Mouse (Mus musculus) testis, adult 2 months (tissue): ENCODE data around the gene Tnfrsf1b.

Experiments
- CTCF ChIP-seq: fragments of 200-500 bp; IDR thresholded peaks from 2 replicates; pipeline ENCODE4 v1.5.1; 2012; ENCODE audit warnings: low read depth, mild to moderate bottlenecking, inconsistent platforms, low read length, moderate library complexity; ENCODE audit not compliant: control insufficient read depth, insufficient read depth, insufficient replicate concordance
- POLR2A ChIP-seq: fragments of 200-500 bp; IDR thresholded peaks from 2 replicates; pipeline ENCODE4 v1.6.1; 2012; ENCODE audit warnings: low read depth, mild to moderate bottlenecking, inconsistent platforms, low read length, moderate library complexity; ENCODE audit not compliant: control insufficient read depth

GRCm38 (mm10) chr4:145278231-145278630 is 31.6 kb upstream of the Tnfrsf1b start:
- TF ChIP-seq POLR2A: no peak
- no peak for TF ChIP-seq CTCF
